Mouse (Mus musculus) midbrain, embryonic 11.5 days (tissue): ENCODE data around the gene Usp18. TPM values are rescaled to one million over a fixed set of nuclear protein-coding genes. Genes with fewer than 3 reads are reported as not detected.

Experiments used
- ATAC-seq: fragments of 200-750 bp; cut with Nextera tagmentation; 2 replicates; pipeline ENCODE4 v1.8.0; 2017; ENCODE audit warnings: moderate TSS enrichment, moderate library complexity; ENCODE audit not compliant: low FRiP score
- DNase-seq: peaks from one replicate; pipeline ENCODE4 v3.0.0; 2015; ENCODE audit warnings: low spot score; ENCODE audit errors: missing footprints
- H3K27ac ChIP-seq: fragments of 300-500 bp; sonication (generic); 2 replicates; pipeline ENCODE4 v1.5.1; 2014; ENCODE audit warnings: low read depth, low read length
- H3K27me3 ChIP-seq: fragments of 300-500 bp; sonication (generic); 2 replicates; pipeline ENCODE4 v1.6.1; 2014; ENCODE audit warnings: mild to moderate bottlenecking, low read length, moderate library complexity, mixed read lengths; ENCODE audit not compliant: control insufficient read depth, insufficient read depth
- H3K36me3 ChIP-seq: fragments of 300-500 bp; sonication (generic); 2 replicates; pipeline ENCODE4 v1.6.1; 2014; ENCODE audit warnings: mild to moderate bottlenecking, low read length, moderate library complexity, mixed read lengths; ENCODE audit not compliant: control insufficient read depth, insufficient read depth
- H3K4me1 ChIP-seq: fragments of 300-500 bp; sonication (generic); 2 replicates; pipeline ENCODE4 v1.6.1; 2014; ENCODE audit warnings: low read length; ENCODE audit not compliant: control insufficient read depth, insufficient read depth
- H3K4me2 ChIP-seq: fragments of 300-500 bp; sonication (generic); 2 replicates; pipeline ENCODE4 v1.6.1; 2014; ENCODE audit warnings: mild to moderate bottlenecking, moderate library complexity
- H3K4me3 ChIP-seq: fragments of 300-500 bp; sonication (generic); 2 replicates; pipeline ENCODE4 v1.5.1; 2014; ENCODE audit warnings: low read depth, low read length
- H3K9ac ChIP-seq: fragments of 300-500 bp; sonication (generic); 2 replicates; pipeline ENCODE4 v1.6.1; 2014; ENCODE audit warnings: low read length
- H3K9me3 ChIP-seq: fragments of 300-500 bp; sonication (generic); 2 replicates; pipeline ENCODE4 v1.6.1; 2016; ENCODE audit warnings: low read length; ENCODE audit not compliant: control insufficient read depth
- WGBS: fragments of 180-500 bp; shearing (Covaris S2); extraction: QIAGEN DNeasy Blood & Tissue Kit; methylation state at CpG from one replicate; pipeline ENCODE4 v1.1.7; 2014; 5-methylcytosine and 5-hydroxymethylcytosine counted together
- polyA plus RNA-seq: library from polyadenylated mRNA; unstranded; fragments of >200 nt; fragmentation: Nextera tagmentation; extraction: Ambion mirVana; gene quantifications from 2 replicates; pipeline ENCODE4 v1.2.1, GENCODE M21; 2014

Usp18 gene
- polyA plus RNA-seq, 1 experiment from 2014 or later, result 1.0 TPM

DNA sequence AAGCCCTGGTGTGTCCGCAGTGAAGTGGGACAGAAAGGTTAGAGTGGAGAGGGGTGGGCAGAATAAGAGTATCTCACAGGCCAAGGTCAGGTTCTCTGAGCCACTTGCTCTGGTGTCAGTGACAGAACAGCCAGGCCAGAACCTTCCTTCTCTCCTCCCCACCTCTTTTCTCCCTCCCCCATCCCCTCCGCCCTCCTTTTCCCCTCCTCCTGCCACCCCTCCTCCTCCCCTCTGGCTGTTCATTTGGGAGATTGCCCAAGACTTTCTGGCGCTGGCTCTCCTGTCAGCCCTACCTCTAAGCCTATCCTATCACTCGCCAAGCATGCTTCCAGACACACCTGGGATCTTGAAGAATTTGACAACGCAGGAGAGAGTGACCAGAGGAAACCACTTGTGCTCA lies 34.0 kb upstream of the Usp18 start:
- DNase-seq (no peak), ATAC-seq (no peak)
- H3K27me3 ChIP-seq, result peaks cover 22% of the 10 kb centered on the region

GRCm38 (mm10) chr6:121212988-121213387 lies 32.7 kb upstream of the Usp18 start:
- no peak overlapping the region for H3K9ac ChIP-seq
- H3K9me3 ChIP-seq, result no peaks in the 10 kb centered on the region
- DNase-seq (no peak), ATAC-seq (no peak)
- WGBS, result 84% methylated on average over 4 of the region's 4 CpGs
- H3K4me3 ChIP-seq, result no peak overlapping the region
- H3K27ac ChIP-seq, result no peak overlapping the region
- H3K4me1 ChIP-seq, result peaks cover 13% of the 10 kb centered on the region
- no peaks in the 10 kb centered on the region for H3K36me3 ChIP-seq
- peaks cover 22% of the 10 kb centered on the region for H3K27me3 ChIP-seq
- no peak overlapping the region for H3K4me2 ChIP-seq

More for the DNA sequence above, 34.0 kb upstream of the Usp18 start:
- no peak overlapping the region for H3K4me3 ChIP-seq
- H3K4me2 ChIP-seq, result peak overlapping the region; percentile 92
- no peaks in the 10 kb centered on the region for H3K9me3 ChIP-seq
- no peaks in the 10 kb centered on the region for H3K36me3 ChIP-seq
- H3K4me1 ChIP-seq, result peaks cover 13% of the 10 kb centered on the region
- 4% methylated on average over 4 of the region's 5 CpGs for WGBS
- no peak overlapping the region; the same call in 1 of the 2 replicates for H3K9ac ChIP-seq
- H3K27ac ChIP-seq, result no peak overlapping the region

DNA sequence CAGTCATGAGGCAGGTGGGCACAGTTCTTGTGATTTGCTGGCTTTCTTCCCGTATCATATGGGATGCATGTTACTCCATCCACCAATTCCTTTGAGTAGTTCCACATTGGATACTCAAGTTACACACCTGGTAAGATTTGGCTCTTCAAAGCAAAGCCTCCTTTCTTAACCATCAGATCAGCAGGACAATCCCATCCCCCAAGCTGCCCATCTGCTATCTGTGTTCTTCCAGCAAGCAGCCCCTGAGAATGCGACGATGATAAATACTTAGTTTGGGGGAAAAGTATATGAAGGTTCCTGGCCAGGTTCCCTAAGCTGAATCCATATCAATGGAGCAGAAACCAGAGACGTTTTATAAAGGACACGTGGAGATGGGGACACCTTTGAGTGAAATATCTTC lies 31.5 kb upstream of the Usp18 start:
- no peak overlapping the region for H3K9ac ChIP-seq
- H3K9me3 ChIP-seq, result no peaks in the 10 kb centered on the region
- ATAC-seq (no peak), DNase-seq (no peak)
- no peak overlapping the region for H3K27ac ChIP-seq
- peaks cover 13% of the 10 kb centered on the region for H3K4me1 ChIP-seq
- no peak overlapping the region for H3K4me3 ChIP-seq
- H3K36me3 ChIP-seq, result no peaks in the 10 kb centered on the region
- H3K4me2 ChIP-seq, result no peak overlapping the region
- H3K27me3 ChIP-seq, result peaks cover 22% of the 10 kb centered on the region
- 93% methylated on average over 5 of the region's 5 CpGs for WGBS

DNA sequence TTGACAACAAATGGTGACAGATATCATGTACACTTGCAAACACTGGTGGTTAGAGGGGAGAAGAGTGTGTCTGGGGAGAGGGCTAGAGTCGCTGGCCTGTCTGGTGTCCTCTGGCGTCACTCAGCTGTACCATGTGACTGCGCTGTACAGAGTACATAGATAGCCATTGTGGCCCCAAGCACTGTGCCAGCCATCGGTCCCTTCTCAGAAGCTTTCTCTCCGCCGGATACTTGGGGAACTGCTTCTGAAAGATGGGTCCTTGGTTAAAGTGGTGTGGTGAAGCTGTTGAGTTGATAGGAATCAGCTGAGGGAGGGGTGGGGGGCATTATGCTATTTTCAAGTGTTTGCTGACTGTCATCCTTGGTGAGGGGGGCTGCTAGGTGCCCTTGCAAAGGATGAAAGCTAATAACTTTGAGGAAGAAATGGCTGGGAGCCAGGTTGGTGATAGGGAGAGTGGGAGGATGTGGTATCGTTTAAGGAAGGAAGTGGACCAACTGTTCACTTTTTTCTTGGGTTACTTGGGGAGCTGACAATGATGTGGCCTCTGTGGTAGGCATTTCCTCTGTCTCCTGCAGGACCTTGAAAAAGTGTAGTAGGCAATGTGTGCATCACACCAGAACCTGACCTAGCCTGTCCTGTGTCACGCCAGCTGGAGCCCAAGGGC lies 30.9 kb upstream of the Usp18 start:
- Histone ChIP-seq H3K4me2 (no peak overlapping the region), H3K27ac (no peak overlapping the region), H3K4me3 (no peak overlapping the region), H3K36me3 (no peaks in the 10 kb centered on the region), H3K27me3 (peaks cover 19% of the 10 kb centered on the region), H3K4me1 (peaks cover 13% of the 10 kb centered on the region), H3K9me3 (no peaks in the 10 kb centered on the region), H3K9ac (no peak overlapping the region)
- no peak for ATAC-seq
- DNase-seq, result no peak
- WGBS, result 85% methylated on average over 8 of the region's 8 CpGs

DNA sequence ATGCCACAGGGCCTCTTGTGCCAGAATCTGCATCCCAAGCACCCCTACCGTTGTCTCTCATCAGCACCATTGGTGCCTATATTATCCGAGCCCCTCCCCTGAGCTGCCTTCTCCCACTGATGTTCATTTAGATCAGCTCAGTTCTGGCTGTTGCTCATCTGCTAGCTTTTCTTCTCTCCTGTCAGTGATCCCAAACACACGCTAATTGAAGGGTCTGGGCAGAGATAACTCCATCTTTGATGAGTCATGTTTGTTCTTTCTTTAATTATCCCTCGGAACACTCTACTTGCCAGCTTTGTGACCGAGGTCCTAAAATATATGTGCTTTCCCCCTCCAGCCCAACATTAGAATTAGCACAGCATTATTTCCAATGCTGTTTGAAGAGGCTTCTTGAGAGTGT lies 30.4 kb upstream of the Usp18 start:
- Histone ChIP-seq H3K36me3 (no peaks in the 10 kb centered on the region), H3K4me1 (peaks cover 13% of the 10 kb centered on the region), H3K9ac (no peak overlapping the region), H3K27ac (no peak overlapping the region), H3K4me2 (no peak overlapping the region), H3K27me3 (peaks cover 15% of the 10 kb centered on the region), H3K9me3 (no peaks in the 10 kb centered on the region), H3K4me3 (no peak overlapping the region)
- DNase-seq, result no peak
- 80% methylated on average over 5 of the region's 5 CpGs for WGBS
- no peak for ATAC-seq

DNA sequence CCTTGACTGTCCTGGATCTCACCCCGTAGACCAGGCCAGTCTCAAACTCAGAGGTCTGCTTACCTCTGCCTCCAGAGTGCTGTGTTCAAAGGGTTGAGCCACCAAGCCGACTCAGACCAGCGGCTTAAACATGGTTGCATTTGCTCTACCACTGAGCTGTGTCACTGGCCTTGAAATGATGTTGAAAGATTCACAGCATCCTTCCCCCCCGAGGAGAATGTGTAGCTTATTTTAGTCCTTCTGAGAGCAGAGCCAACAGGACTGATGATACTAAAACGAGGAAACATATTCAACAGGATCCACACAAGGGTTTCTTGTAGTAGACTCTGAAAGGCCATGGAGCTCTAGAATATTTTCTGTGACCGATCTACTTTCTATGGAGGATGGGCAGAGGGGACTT lies 29.8 kb upstream of the Usp18 start:
- H3K4me2 ChIP-seq, result no peak overlapping the region
- no peaks in the 10 kb centered on the region for H3K36me3 ChIP-seq
- WGBS, result 87% methylated on average over 6 of the region's 6 CpGs
- H3K27me3 ChIP-seq, result peaks cover 11% of the 10 kb centered on the region
- no peak overlapping the region for H3K9ac ChIP-seq
- H3K9me3 ChIP-seq, result no peaks in the 10 kb centered on the region
- H3K27ac ChIP-seq, result no peak overlapping the region
- ATAC-seq (no peak), DNase-seq (no peak)
- H3K4me1 ChIP-seq, result peaks cover 9% of the 10 kb centered on the region
- H3K4me3 ChIP-seq, result no peak overlapping the region

DNA sequence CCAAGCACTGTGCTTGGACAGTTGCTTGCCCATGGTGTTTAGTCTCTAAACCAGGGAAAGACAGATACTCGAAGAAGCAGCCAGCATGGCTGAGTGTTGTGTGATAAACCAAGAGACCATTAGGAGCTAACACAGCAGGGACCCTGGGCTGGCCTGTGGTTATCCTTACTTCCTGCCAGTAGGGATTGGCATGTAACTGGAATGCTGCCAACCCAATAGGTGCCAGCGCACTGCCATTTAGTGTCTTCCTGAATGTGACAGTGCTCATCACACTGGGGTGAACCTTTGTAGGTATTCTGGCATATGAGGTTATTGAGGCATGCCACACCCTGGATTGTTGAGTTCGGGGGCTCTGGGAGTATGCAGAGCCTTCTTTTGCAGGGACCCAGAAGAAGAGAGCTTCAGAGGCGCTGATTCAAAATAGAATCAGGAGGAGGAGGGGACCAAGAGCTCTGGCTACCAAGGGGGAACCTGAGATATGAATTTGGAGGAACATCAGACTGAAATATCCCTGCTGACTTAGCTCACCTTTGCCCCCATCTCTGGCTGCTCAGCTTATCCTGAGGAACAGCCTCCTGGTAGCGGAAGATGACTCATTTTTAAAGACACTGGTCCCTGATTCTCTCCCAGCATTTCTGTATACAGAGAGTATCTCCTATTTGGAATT lies 29.0 kb upstream of the Usp18 start:
- no peak for DNase-seq
- Histone ChIP-seq H3K36me3 (no peaks in the 10 kb centered on the region), H3K27ac (no peak overlapping the region), H3K4me1 (peaks cover under 1% of the 10 kb centered on the region; the same call in 1 of the 2 replicates), H3K4me2 (no peak overlapping the region), H3K27me3 (peaks cover 3% of the 10 kb centered on the region), H3K4me3 (no peak overlapping the region), H3K9ac (no peak overlapping the region), H3K9me3 (no peaks in the 10 kb centered on the region)
- ATAC-seq, result no peak
- WGBS, result 85% methylated on average over 5 of the region's 5 CpGs

DNA sequence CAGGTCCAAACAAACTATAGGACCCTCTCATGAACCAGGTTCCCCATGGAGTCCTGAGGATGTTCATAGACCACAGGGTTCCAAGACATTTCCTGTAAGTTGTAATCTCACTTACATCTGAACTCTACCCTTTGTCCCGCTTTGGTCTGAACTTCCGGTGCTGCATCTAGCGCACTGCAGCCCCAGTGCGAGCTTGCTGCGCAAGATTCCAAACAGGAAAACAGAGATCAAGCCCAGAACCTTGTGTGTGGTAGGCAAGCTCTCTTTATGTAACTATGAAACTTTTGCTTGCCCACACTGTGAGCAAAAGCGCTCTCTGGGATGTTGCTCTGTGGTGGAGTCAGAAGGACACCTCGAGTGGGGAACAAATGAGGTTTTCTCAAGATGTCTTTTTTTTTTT lies 27.7 kb upstream of the Usp18 start:
- H3K4me1 ChIP-seq, result no peaks in the 10 kb centered on the region
- no peak overlapping the region for H3K27ac ChIP-seq
- ATAC-seq (no peak), DNase-seq (no peak)
- 94% methylated on average over 7 of the region's 7 CpGs for WGBS
- no peak overlapping the region for H3K4me3 ChIP-seq
- no peaks in the 10 kb centered on the region for H3K27me3 ChIP-seq
- H3K9me3 ChIP-seq, result no peaks in the 10 kb centered on the region
- H3K9ac ChIP-seq, result no peak overlapping the region
- no peaks in the 10 kb centered on the region for H3K36me3 ChIP-seq
- H3K4me2 ChIP-seq, result no peak overlapping the region

- Histone ChIP-seq H3K4me1 (no peaks in the 10 kb centered on the region), H3K4me3 (no peak overlapping the region), H3K27me3 (no peaks in the 10 kb centered on the region), H3K9me3 (no peaks in the 10 kb centered on the region), H3K27ac (no peak overlapping the region), H3K36me3 (no peaks in the 10 kb centered on the region), H3K9ac (no peak overlapping the region), H3K4me2 (no peak overlapping the region)
- WGBS, result 75% methylated on average over 4 of the region's 4 CpGs
- DNase-seq, result no peak
- ATAC-seq, result no peak
Measured at GRCm38 (mm10) chr6:121219406-121219805, 26.3 kb upstream of the Usp18 start.
